Mouse (Mus musculus) kidney, adult 11 months (tissue): ENCODE measurements around the gene Rbks.
A peak's percentile ranks its signal among the peaks of the same experiment; 100 is the strongest.
"Not testable (repeated sequence)": the region's sequence is repeated elsewhere in the genome, so short reads cannot be mapped to it uniquely, and the experiment has no call there.

Experiments used
- DNase-seq: peaks from one replicate; pipeline ENCODE4 v3.0.0; 2022

Gene Rbks

DNA sequence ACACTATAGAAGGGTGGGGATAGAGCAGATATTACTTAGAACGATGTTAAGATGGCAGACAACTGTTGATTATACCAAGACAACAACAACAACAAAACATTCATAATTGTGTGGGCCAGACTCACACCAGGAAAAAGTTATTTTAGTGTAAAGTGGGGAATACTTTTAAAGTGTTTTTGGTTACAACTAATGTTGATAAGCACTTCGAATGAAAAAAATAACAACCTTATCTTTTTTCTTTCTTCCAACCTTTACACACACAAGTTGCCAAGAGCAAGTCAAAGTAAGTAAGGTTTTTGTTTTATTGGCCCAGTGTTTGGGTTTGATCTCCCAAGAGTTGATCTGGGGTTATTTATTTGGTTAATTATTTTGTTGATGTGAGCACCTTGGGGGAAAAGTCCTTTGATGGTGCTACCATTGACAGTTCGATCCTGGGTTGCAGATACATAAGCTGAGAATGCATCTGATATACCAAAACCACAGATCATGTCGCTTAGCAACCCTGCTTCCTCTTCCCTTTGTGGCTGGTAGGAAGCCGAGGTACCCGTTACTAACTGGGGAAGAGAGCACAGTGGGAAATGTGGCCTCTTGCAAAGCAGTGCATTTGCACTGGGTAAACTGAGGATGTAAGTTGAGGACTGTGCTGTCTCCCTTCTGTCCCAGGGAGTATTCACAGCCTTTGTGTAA, 82.9 kb downstream of the Rbks start:
- no peak for DNase-seq

DNA sequence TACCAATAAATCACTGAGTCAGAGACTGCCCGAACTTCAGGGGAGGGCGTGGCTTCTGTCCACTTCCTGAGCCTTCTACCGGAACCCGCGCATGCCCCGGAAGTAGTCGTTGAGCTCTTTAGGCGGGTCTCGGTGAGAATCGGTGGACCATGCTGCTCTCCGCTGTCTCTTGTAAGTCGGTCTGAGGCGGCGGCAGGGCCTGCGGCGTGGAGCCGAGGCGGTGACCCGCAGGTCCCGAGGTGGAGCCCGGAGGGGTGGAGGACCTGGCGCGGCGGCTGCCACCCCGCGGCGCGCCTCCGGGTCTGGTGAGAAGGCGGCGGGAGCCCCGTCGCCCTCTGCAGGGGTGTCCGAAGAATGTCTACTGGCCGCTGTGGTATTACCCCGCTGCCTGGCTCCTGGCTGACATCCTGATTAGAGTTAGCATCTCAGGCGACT, 83.6 kb downstream of the Rbks start:
- DNase-seq, result peak; percentile 89

GRCm38 (mm10) chr5:31611186-31611585, 86.2 kb downstream of the Rbks start:
- no peak for DNase-seq

DNA sequence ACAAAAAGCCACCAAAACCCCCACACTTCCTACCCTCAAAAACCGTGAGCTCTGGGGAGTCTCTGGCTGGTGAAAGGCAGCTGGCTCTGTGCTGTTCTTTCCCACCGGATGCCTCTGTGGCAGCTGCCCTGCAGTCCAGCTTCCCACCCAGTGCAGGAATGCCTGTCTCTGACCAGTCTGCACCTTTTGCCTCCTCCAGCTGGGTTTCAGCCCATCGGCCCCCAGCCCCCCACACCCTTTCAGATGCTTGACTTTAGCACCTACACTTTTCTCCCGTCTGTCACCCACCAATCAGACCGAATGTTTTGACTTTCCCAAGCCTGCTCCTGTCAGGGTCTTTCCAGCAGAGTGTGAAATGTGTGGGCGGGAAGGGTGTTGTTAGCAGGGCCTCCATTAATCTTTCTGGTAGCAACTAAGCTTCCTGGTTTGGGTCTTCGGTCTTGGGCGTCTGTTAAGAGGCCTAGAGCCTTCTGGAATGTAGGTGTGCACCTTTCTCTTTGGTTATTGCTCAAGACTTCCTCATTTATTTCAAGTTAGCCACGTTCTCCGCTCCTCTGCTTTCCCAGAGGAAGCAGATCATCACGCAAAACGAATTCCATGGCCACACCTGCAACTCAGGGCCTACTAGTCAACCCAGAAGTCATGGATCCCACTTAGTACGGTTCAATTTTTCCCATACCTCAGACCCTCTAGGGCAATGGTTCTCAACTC, 86.9 kb downstream of the Rbks start:
- no peak for DNase-seq

- no peak for DNase-seq
Observed at GRCm38 (mm10) chr5:31606151-31606550, 91.3 kb downstream of the Rbks start.

GRCm38 (mm10) chr5:31603766-31604165, 93.7 kb downstream of the Rbks start:
- DNase-seq, result no peak

DNA sequence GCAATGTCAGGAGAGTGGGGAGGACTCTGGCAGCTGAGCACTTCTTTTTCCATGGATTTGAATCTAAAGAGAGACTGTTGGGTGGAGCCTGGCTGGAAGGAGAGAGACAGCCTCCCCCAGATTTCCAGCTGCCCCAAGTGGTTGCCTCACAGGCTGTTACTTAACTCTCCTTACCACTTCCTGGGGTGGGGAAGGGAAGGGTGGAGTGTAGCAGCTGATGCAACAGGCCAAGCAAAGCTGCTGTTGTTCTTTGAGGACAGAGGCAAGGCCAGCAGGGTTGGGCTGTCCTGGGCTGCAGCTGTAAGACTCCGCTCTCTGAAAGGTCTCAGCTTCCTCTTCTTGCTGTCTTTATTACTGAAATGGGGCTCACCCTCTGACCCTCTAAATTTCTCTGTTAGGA, 95.0 kb downstream of the Rbks start:
- DNase-seq, result peak; percentile 30

GRCm38 (mm10) chr5:31601162-31601722, 96.2 kb downstream of the Rbks start:
- no peak for DNase-seq

DNA sequence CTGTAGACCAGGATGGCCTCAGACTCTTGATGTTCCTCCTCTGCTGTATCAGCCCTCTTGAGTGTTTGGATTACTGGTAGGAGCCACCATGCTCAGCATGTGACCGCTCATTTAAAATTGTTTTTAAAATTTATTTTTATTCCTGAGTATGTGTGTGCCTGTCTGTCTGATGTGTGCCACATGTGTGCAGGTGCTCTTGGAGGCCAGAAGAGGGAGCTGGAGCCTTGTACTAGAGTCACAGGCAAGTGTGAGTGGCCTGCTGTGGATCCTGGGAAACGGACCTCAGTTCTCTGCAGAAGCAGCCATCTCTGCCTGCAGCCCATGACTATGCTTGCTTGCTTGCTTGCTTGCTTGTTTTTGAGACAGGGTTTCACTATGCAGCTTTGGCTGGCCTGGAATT, 98.3 kb downstream of the Rbks start:
- no peak for DNase-seq

DNA sequence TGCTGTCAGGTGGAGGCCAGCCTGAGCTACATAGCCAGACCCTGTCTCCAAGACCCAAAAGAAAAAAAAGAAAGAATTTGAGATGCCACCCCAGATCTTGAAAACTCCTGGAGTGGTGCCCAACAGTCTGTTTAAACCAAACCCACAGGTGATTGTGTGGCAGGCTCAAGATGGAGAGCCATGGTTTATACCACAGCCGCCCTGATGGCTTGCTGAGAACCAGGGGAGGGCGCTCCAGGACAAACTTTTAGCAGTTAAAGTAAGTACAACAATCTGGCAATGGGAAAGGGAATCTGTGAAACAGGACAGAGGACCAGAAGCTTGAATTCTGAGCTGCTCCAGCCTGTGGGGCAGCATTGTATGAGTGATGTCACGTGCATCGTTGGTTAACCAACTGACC, 98.8 kb downstream of the Rbks start:
- no peak for DNase-seq

GRCm38 (mm10) chr5:31598121-31598520, 99.3 kb downstream of the Rbks start:
- no peak for DNase-seq

GRCm38 (mm10) chr5:31597430-31597944, 99.9 kb downstream of the Rbks start:
- DNase-seq, result no peak

GRCm38 (mm10) chr5:31596481-31597429, 100.7 kb downstream of the Rbks start, which contains the start of gene Mrpl33:
Gene Mrpl33 (plus strand): TSS chr5:31596935.
- no peak for DNase-seq

- no peak for DNase-seq
Observed at GRCm38 (mm10) chr5:31595868-31596267, 101.6 kb downstream of the Rbks start.

DNA sequence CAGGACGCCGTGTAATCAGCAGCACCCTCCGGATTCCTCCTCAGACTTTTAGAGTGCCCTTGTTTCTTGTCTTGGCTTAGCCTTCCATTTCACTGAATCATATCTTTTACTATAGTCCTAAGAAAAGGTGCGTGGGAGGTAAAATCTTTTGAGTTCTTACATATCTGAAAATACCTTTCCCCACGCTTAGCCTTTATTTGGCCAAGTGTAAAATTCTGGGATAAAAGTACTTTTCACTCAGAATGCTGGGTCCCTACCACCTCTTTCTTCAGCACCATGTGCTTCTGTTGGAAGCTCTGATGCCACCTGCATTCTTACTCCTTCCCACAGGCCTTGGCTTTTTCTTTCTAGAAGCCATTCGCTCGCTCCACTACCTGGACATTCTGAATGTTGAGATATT, 106.3 kb downstream of the Rbks start:
- DNase-seq, result no peak

- no peak for DNase-seq
Observed at GRCm38 (mm10) chr5:31589711-31590319, 107.6 kb downstream of the Rbks start.

DNA sequence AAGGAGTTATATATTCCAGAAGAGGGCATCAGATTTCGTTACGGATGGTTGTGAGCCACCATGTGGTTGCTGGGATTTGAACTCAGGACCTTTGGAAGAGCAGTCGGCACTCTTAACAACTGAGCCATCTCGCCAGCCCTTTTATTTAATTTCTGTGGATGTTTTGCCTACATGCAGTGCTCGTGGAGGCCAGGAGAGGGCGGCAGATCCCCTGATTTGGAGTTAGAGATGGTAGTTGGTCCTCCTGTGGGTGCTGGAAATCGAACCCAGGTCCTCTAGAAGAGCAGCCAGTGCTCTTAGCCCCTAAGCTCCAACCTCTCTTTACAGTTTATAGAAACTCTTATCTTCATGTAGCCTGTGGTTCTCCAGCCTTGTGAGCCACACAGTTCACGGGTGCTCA, 108.8 kb downstream of the Rbks start:
- DNase-seq, result not testable (repeated sequence)

DNA sequence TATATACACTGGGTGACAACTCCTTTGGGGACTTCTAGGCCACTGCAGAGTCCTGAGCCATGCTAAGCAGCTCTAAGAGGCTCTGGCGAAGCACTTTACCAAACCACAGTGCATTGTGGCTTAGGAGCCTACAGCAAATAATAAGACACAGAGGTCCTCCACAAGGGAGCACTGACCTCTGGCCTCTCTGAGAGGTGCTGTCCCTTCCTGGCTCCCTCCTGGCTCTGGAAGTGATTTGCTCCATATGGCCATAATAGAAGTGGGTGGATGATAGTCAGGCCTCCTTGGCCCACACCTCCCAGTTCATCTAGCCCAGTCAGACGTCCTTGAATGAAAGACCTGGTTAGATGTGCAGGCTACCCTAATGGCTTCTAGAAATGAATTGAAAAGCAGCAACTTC, 109.4 kb downstream of the Rbks start:
- no peak for DNase-seq

DNA sequence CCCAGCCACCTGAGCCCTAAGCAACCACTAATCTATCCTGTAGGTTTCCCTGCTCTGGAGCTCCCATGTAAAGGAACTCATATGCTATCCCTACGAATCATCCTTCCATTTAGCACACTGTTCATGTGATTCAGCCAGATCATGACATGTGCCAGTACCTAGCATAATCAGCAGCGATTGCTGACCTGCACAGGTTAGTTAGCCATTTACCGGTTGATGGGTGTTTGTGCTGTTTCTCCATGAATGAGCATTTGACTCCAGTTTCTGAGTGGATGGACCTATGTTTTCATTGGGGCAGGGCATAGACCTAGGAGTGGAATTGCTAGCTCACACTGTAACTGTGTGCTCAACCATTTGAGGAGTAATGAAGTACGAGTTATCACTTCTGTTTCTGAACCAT, 111.9 kb downstream of the Rbks start:
- DNase-seq, result peak; percentile 49

- DNase-seq, result peak; percentile 88
Observed at GRCm38 (mm10) chr5:31583261-31583660, 114.2 kb downstream of the Rbks start.

- no peak for DNase-seq
Observed at GRCm38 (mm10) chr5:31581932-31582331, 115.5 kb downstream of the Rbks start.

DNA sequence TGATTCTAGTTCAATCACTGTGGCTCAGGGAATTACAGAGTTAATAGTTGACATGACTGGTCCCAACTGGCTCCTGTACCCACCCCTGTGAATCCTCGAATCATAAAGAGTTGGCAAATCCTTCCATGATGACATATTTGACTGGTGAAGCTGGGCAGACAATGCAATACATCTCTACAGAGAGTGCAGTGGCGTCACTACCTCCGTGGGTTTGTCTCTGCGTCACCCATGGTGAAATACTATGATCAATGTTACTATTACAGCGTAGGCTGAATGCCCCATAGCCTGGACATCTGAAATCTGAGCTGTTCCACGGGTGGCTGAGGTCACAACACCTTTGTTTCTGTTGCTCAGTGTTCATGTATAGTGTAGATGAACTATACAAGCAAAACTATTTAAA, 116.2 kb downstream of the Rbks start:
- no peak for DNase-seq
